ENCODE assay signal across 19 mouse cellular contexts in genomic region chr9:47734905-47735304, GRCm38 (mm10).
A peak's percentile ranks its signal among the peaks of the same experiment; 100 is the strongest.
DNase-seq lines count a peak whose midpoint lies in the region; ATAC-seq and TF ChIP-seq lines count a peak whose summit lies in the region.
"Had no signal": no experiment of that assay in that cellular context is flagged by ENCODE, and none has a peak within 500 bp of the region (broad histone marks: within the 10 kb centered on the region; RNA-seq: fewer than 3 reads in every experiment).

No protein-coding gene starts in this region.

- DNase-seq in forebrain, postnatal 0 days, result peak; percentile 40
- no peak for DNase-seq in midbrain, embryonic 14.5 days
- peak; percentile 26 for DNase-seq in A20 (ENCODE audit: low read depth, low spot score)
- DNase-seq in brain, adult 2 months (ENCODE audit: low read depth, low spot score), result peak; percentile 44
- DNase-seq in liver, embryonic 11.5 days (ENCODE audit: low spot score), result no peak
- DNase-seq in kidney, postnatal 36 days, result no peak
- DNase-seq: adrenal gland, adult 2 months; adrenal gland, postnatal 25 days; cerebellum, adult 11-12 months; cerebellum, adult 9-10 months; cerebellum, postnatal 25 days; gastrocnemius, postnatal 25 days had no signal

- TF ChIP-seq CTCF in forebrain, postnatal 0 days (IDR thresholded peaks at IDR 0.05; ENCODE audit: low read depth), result no peak

- H3K9me3 ChIP-seq in forebrain, postnatal 0 days (ENCODE audit: low read length), result no peaks in the 10 kb centered on the region
- H3K9me3 ChIP-seq in forebrain, embryonic 13.5 days (replicated peaks), result no peaks in the 10 kb centered on the region
- no peaks in the 10 kb centered on the region for H3K9me3 ChIP-seq in midbrain, embryonic 14.5 days (ENCODE audit: control insufficient read depth, low read length)
- H3K9me3 ChIP-seq in midbrain, embryonic 13.5 days, result no peaks in the 10 kb centered on the region
- H3K9me3 ChIP-seq in liver, embryonic 11.5 days (ENCODE audit: control insufficient read depth, low read length), result no peaks in the 10 kb centered on the region
- H3K9me3 ChIP-seq: embryonic facial prominence, embryonic 12.5 days; heart, embryonic 12.5 days; hindbrain, embryonic 10.5 days had no signal

- no peak for ATAC-seq in forebrain, postnatal 0 days
- no peak for ATAC-seq in forebrain, embryonic 13.5 days
- no peak for ATAC-seq in midbrain, embryonic 14.5 days (ENCODE audit: low FRiP score, low TSS enrichment)
- no peak for ATAC-seq in midbrain, embryonic 13.5 days
- ATAC-seq in liver, embryonic 11.5 days (replicated peaks; ENCODE audit: low FRiP score), result no peak

- no peak overlapping the region for H3K4me2 ChIP-seq in forebrain, postnatal 0 days (ENCODE audit: low read depth)
- H3K4me2 ChIP-seq in forebrain, embryonic 13.5 days, result no peak overlapping the region
- no peak overlapping the region for H3K4me2 ChIP-seq in midbrain, embryonic 14.5 days (ENCODE audit: low read length)
- no peak overlapping the region for H3K4me2 ChIP-seq in midbrain, embryonic 13.5 days (replicated peaks)
- H3K4me2 ChIP-seq in liver, embryonic 11.5 days, result no peak overlapping the region
- H3K4me2 ChIP-seq: embryonic facial prominence, embryonic 12.5 days; heart, embryonic 12.5 days; hindbrain, embryonic 14.5 days had no signal

- H3K4me3 ChIP-seq in forebrain, postnatal 0 days (ENCODE audit: low read depth, low read length), result no peak overlapping the region
- H3K4me3 ChIP-seq in forebrain, embryonic 13.5 days, result no peak overlapping the region
- no peak overlapping the region for H3K4me3 ChIP-seq in midbrain, embryonic 14.5 days (replicated peaks; ENCODE audit: low read depth, low read length)
- H3K4me3 ChIP-seq in midbrain, embryonic 13.5 days (replicated peaks), result no peak overlapping the region
- H3K4me3 ChIP-seq in liver, embryonic 11.5 days (ENCODE audit: low read depth, low read length), result no peak overlapping the region
- H3K4me3 ChIP-seq: embryonic facial prominence, embryonic 12.5 days; heart, embryonic 12.5 days; hindbrain, embryonic 10.5 days had no signal

- 41% methylated on average over 5 of the region's 5 CpGs for WGBS in forebrain, postnatal 0 days
- WGBS in forebrain, embryonic 13.5 days, result 70% methylated on average over 5 of the region's 5 CpGs
- WGBS in midbrain, embryonic 14.5 days, result 79% methylated on average over 5 of the region's 5 CpGs
- WGBS in midbrain, embryonic 13.5 days, result 87% methylated on average over 5 of the region's 5 CpGs
- WGBS in liver, embryonic 11.5 days, result 92% methylated on average over 5 of the region's 5 CpGs

- H3K4me1 ChIP-seq in forebrain, postnatal 0 days (ENCODE audit: insufficient read depth), result peaks cover 20% of the 10 kb centered on the region
- H3K4me1 ChIP-seq in forebrain, embryonic 13.5 days, result peaks cover 53% of the 10 kb centered on the region
- peaks cover 29% of the 10 kb centered on the region for H3K4me1 ChIP-seq in midbrain, embryonic 14.5 days (ENCODE audit: control insufficient read depth, insufficient read depth, low read length)
- H3K4me1 ChIP-seq in midbrain, embryonic 13.5 days (replicated peaks), result peaks cover 42% of the 10 kb centered on the region
- no peaks in the 10 kb centered on the region; the same call in 1 of the 2 replicates for H3K4me1 ChIP-seq in liver, embryonic 11.5 days (replicated peaks; ENCODE audit: control insufficient read depth, insufficient read depth, low read length)

- no peaks in the 10 kb centered on the region for H3K36me3 ChIP-seq in forebrain, postnatal 0 days (ENCODE audit: insufficient read depth)
- no peaks in the 10 kb centered on the region for H3K36me3 ChIP-seq in forebrain, embryonic 13.5 days (ENCODE audit: poor library complexity, severe bottlenecking)
- H3K36me3 ChIP-seq in midbrain, embryonic 14.5 days (ENCODE audit: control insufficient read depth, insufficient read depth, low read length), result no peaks in the 10 kb centered on the region
- no peaks in the 10 kb centered on the region for H3K36me3 ChIP-seq in midbrain, embryonic 13.5 days
- no peaks in the 10 kb centered on the region for H3K36me3 ChIP-seq in liver, embryonic 11.5 days (ENCODE audit: control insufficient read depth, insufficient read depth, low read length)
- H3K36me3 ChIP-seq: embryonic facial prominence, embryonic 12.5 days; heart, embryonic 12.5 days; hindbrain, embryonic 10.5 days had no signal

- no peak overlapping the region for H3K9ac ChIP-seq in forebrain, postnatal 0 days
- H3K9ac ChIP-seq in forebrain, embryonic 13.5 days, result no peak overlapping the region
- H3K9ac ChIP-seq in midbrain, embryonic 14.5 days (replicated peaks; ENCODE audit: low read length), result no peak overlapping the region
- H3K9ac ChIP-seq in midbrain, embryonic 13.5 days (replicated peaks), result no peak overlapping the region
- no peak overlapping the region for H3K9ac ChIP-seq in liver, embryonic 11.5 days (ENCODE audit: low read depth, low read length)
- H3K9ac ChIP-seq: embryonic facial prominence, embryonic 12.5 days; heart, embryonic 12.5 days; hindbrain, embryonic 14.5 days had no signal

- peak overlapping the region; percentile 36; the same call in 1 of the 2 replicates for H3K27ac ChIP-seq in forebrain, postnatal 0 days (ENCODE audit: low read depth, low read length)
- H3K27ac ChIP-seq in forebrain, embryonic 13.5 days, result no peak overlapping the region
- 0 out of 2 replicates have a peak overlapping the region, but pooled peaks have one; percentile 3 for H3K27ac ChIP-seq in midbrain, embryonic 14.5 days (replicated peaks; ENCODE audit: low read depth, low read length)
- no peak overlapping the region for H3K27ac ChIP-seq in midbrain, embryonic 13.5 days
- no peak overlapping the region for H3K27ac ChIP-seq in liver, embryonic 11.5 days (ENCODE audit: low read depth, low read length)
- H3K27ac ChIP-seq: embryonic facial prominence, embryonic 12.5 days; hindbrain, embryonic 10.5 days had no signal

- H3K27me3 ChIP-seq in forebrain, postnatal 0 days (ENCODE audit: insufficient read depth, low read length), result no peaks in the 10 kb centered on the region
- no peaks in the 10 kb centered on the region for H3K27me3 ChIP-seq in forebrain, embryonic 13.5 days
- H3K27me3 ChIP-seq in midbrain, embryonic 14.5 days (ENCODE audit: control insufficient read depth, insufficient read depth, low read length), result no peaks in the 10 kb centered on the region
- no peaks in the 10 kb centered on the region for H3K27me3 ChIP-seq in midbrain, embryonic 13.5 days
- no peaks in the 10 kb centered on the region for H3K27me3 ChIP-seq in liver, embryonic 11.5 days (replicated peaks; ENCODE audit: control insufficient read depth, insufficient read depth, low read length)
- H3K27me3 ChIP-seq: CH12.LX; embryonic facial prominence, embryonic 12.5 days; heart, embryonic 12.5 days had no signal

Comparison
In these comparisons a context has a peak if more than half of its experiments do, and no peak if none do; other contexts are left out.
1. H3K27ac ChIP-seq: peak in forebrain, postnatal 0 days (single experiment) and midbrain, embryonic 14.5 days (single experiment); none in forebrain, embryonic 13.5 days (single experiment), midbrain, embryonic 13.5 days (single experiment) and liver, embryonic 11.5 days (single experiment).
2. DNase-seq: peak in forebrain, postnatal 0 days (single experiment), A20 (single experiment) and brain, adult 2 months (single experiment); none in midbrain, embryonic 14.5 days (single experiment), liver, embryonic 11.5 days (single experiment) and kidney, postnatal 36 days (0 of 2).